Mouse (Mus musculus) heart, embryonic 10.5 days (tissue): ENCODE measurements around the gene Jarid2. TPM values are rescaled to one million over a fixed set of nuclear protein-coding genes. Genes with fewer than 3 reads are reported as not detected.

Source experiments
- DNase-seq: peaks from one replicate; pipeline ENCODE4 v3.0.0-alpha.2; 2017; ENCODE audit warnings: low spot score
- H3K27ac ChIP-seq: fragments of 300-500 bp; sonication (generic); 2 replicates; pipeline ENCODE4 v1.5.1; 2016; ENCODE audit warnings: mild to moderate bottlenecking
- H3K27me3 ChIP-seq: fragments of 300-500 bp; sonication (generic); 2 replicates; pipeline ENCODE4 v1.6.1; 2016; ENCODE audit warnings: mild to moderate bottlenecking; ENCODE audit not compliant: poor library complexity, insufficient read depth, severe bottlenecking
- H3K36me3 ChIP-seq: fragments of 300-500 bp; sonication (generic); 2 replicates; pipeline ENCODE4 v1.6.1; 2016; ENCODE audit warnings: mild to moderate bottlenecking, moderate library complexity
- H3K4me1 ChIP-seq: fragments of 300-500 bp; sonication (generic); 2 replicates; pipeline ENCODE4 v1.6.1; 2016; ENCODE audit warnings: mild to moderate bottlenecking
- H3K4me3 ChIP-seq: fragments of 300-500 bp; sonication (generic); 2 replicates; pipeline ENCODE4 v1.5.1; 2016; ENCODE audit warnings: mild to moderate bottlenecking, moderate library complexity
- H3K9me3 ChIP-seq: fragments of 300-500 bp; sonication (generic); 2 replicates; pipeline ENCODE4 v1.6.1; 2016; ENCODE audit warnings: mild to moderate bottlenecking, moderate library complexity
- WGBS: fragments of 180-500 bp; shearing (Covaris S2); methylation state at CpG from one replicate; pipeline ENCODE4 v1.1.7; 2016; 5-methylcytosine and 5-hydroxymethylcytosine counted together
- polyA plus RNA-seq: library from polyadenylated mRNA; unstranded; fragments of >200 nt; fragmentation: Nextera tagmentation; extraction: Ambion mirVana; gene quantifications from 2 replicates; pipeline ENCODE4 v1.2.1, GENCODE M21; 2016

Jarid2 gene
- polyA plus RNA-seq, 1 experiment from 2014 or later, result 39.8 TPM

- under 1% methylated on average over 13 of the region's 13 CpGs for WGBS
- H3K9me3 ChIP-seq, result no peaks in the 10 kb centered on the region
Observed at GRCm38 (mm10) chr13:44733036-44733372, 3.7 kb downstream of the Jarid2 start.

GRCm38 (mm10) chr13:44733373-44734111 is 4.3 kb downstream of the Jarid2 start:
- no peaks in the 10 kb centered on the region for H3K9me3 ChIP-seq
- under 1% methylated on average over 62 of the region's 71 CpGs for WGBS
- peaks cover 36% of the 10 kb centered on the region for H3K4me1 ChIP-seq

More at GRCm38 (mm10) chr13:44733036-44733372, 3.7 kb downstream of the Jarid2 start:
- H3K27me3 ChIP-seq, result no peaks in the 10 kb centered on the region
- peaks cover 36% of the 10 kb centered on the region for H3K4me1 ChIP-seq
- H3K36me3 ChIP-seq, result no peaks in the 10 kb centered on the region
- H3K4me3 ChIP-seq, result peak overlapping the region; percentile 82
- peak overlapping the region; percentile 99 for H3K27ac ChIP-seq
- no peak for DNase-seq

GRCm38 (mm10) chr13:44734441-44734840 is 5.2 kb downstream of the Jarid2 start:
- Histone ChIP-seq H3K4me3 (peak overlapping the region; percentile 82), H3K4me1 (peaks cover 32% of the 10 kb centered on the region), H3K36me3 (peaks cover 5% of the 10 kb centered on the region; the same call in 1 of the 2 replicates), H3K27me3 (no peaks in the 10 kb centered on the region), H3K27ac (peak overlapping the region; percentile 99; the same call in 1 of the 2 replicates), H3K9me3 (no peaks in the 10 kb centered on the region)
- WGBS, result 62% methylated on average over 5 of the region's 5 CpGs
- DNase-seq, result no peak

More at GRCm38 (mm10) chr13:44733373-44734111, 4.3 kb downstream of the Jarid2 start:
- Histone ChIP-seq H3K27me3 (no peaks in the 10 kb centered on the region), H3K4me3 (peak overlapping the region; percentile 82), H3K27ac (peak overlapping the region; percentile 99), H3K36me3 (no peaks in the 10 kb centered on the region)
- peak; percentile 95 for DNase-seq

- Histone ChIP-seq H3K4me3 (no peak overlapping the region), H3K4me1 (peaks cover 28% of the 10 kb centered on the region), H3K27ac (no peak overlapping the region), H3K9me3 (no peaks in the 10 kb centered on the region), H3K27me3 (no peaks in the 10 kb centered on the region), H3K36me3 (peaks cover 6% of the 10 kb centered on the region; the same call in 1 of the 2 replicates)
- DNase-seq, result no peak
- WGBS, result 15% methylated on average over 1 of the region's 1 CpGs
Observed at GRCm38 (mm10) chr13:44735088-44735690, 5.9 kb downstream of the Jarid2 start.

DNA sequence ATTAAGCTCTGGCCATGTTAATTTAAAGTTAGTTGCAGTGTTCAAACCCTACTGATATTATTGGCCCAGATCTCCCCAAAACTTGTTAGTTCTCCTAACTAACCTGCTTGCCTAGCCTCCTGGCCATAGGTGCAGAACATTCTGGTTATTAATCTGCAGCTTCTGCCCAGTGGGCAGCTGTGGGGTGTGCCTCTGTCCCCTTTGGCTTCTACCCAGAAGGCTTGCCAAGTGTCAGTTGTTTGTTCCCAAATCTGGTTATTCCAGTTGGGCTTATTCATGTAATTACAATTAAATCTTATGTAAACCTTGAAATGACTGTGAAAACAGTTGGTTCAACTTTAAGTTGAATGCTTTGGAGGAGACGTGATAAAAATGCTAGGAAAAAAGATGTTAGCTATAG is 8.0 kb downstream of the Jarid2 start:
- peaks cover 28% of the 10 kb centered on the region for H3K4me1 ChIP-seq

GRCm38 (mm10) chr13:44751780-44752179 is 22.5 kb downstream of the Jarid2 start:
- no peak for DNase-seq
- Histone ChIP-seq H3K27me3 (no peaks in the 10 kb centered on the region), H3K27ac (no peak overlapping the region), H3K9me3 (no peaks in the 10 kb centered on the region), H3K4me3 (no peak overlapping the region), H3K4me1 (peaks cover 35% of the 10 kb centered on the region), H3K36me3 (no peaks in the 10 kb centered on the region)
- 72% methylated on average over 3 of the region's 3 CpGs for WGBS

More for the DNA sequence above, 8.0 kb downstream of the Jarid2 start:
- DNase-seq, result no peak
- H3K36me3 ChIP-seq, result peaks cover 6% of the 10 kb centered on the region; the same call in 1 of the 2 replicates
- H3K27ac ChIP-seq, result no peak overlapping the region
- WGBS, result 76% methylated on average over 1 of the region's 1 CpGs
- H3K9me3 ChIP-seq, result no peaks in the 10 kb centered on the region
- H3K27me3 ChIP-seq, result no peaks in the 10 kb centered on the region
- H3K4me3 ChIP-seq, result no peak overlapping the region

GRCm38 (mm10) chr13:44753206-44753605 is 23.9 kb downstream of the Jarid2 start:
- Histone ChIP-seq H3K27me3 (no peaks in the 10 kb centered on the region), H3K4me3 (no peak overlapping the region), H3K27ac (no peak overlapping the region), H3K36me3 (no peaks in the 10 kb centered on the region), H3K9me3 (no peaks in the 10 kb centered on the region), H3K4me1 (peaks cover 22% of the 10 kb centered on the region)
- WGBS, result 90% methylated on average over 2 of the region's 2 CpGs
- no peak for DNase-seq

DNA sequence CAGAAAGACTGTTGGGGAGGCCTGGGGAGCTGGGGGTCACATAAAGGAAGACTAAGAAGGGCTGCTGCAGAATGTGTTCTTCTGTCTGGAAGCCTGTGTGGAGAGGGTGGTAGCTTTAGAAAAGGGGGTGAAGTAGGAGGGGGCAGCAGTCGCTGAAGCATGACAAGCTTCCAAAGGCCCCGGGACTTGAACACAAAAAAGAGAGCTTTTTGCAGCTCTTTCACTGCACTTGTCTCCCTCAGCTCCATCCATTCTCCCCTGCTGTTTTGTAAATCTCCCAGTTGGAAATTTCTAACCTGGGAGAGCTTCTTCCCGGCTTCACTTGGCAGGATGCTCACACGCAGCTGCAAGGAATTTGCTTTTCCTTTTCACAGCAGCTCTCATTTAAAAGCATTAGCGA is 26.2 kb downstream of the Jarid2 start:
- Histone ChIP-seq H3K4me1 (peaks cover 18% of the 10 kb centered on the region; the same call in 1 of the 2 replicates), H3K27ac (no peak overlapping the region), H3K27me3 (no peaks in the 10 kb centered on the region), H3K4me3 (no peak overlapping the region), H3K36me3 (no peaks in the 10 kb centered on the region), H3K9me3 (no peaks in the 10 kb centered on the region)
- DNase-seq, result no peak
- 25% methylated on average over 5 of the region's 5 CpGs for WGBS

GRCm38 (mm10) chr13:44758750-44759149 is 29.5 kb downstream of the Jarid2 start:
- Histone ChIP-seq H3K27ac (no peak overlapping the region), H3K4me1 (peaks cover 12% of the 10 kb centered on the region; the same call in 1 of the 2 replicates), H3K9me3 (no peaks in the 10 kb centered on the region), H3K27me3 (no peaks in the 10 kb centered on the region), H3K4me3 (no peak overlapping the region), H3K36me3 (no peaks in the 10 kb centered on the region)
- no peak for DNase-seq
- 71% methylated on average over 1 of the region's 1 CpGs for WGBS

GRCm38 (mm10) chr13:44760761-44761160 is 31.5 kb downstream of the Jarid2 start:
- H3K9me3 ChIP-seq, result no peaks in the 10 kb centered on the region
- 87% methylated on average over 1 of the region's 1 CpGs for WGBS
- no peak overlapping the region for H3K27ac ChIP-seq
- H3K27me3 ChIP-seq, result no peaks in the 10 kb centered on the region
- no peaks in the 10 kb centered on the region for H3K36me3 ChIP-seq
- no peak for DNase-seq
- no peak overlapping the region for H3K4me3 ChIP-seq
- peaks cover 4% of the 10 kb centered on the region; the same call in 1 of the 2 replicates for H3K4me1 ChIP-seq

DNA sequence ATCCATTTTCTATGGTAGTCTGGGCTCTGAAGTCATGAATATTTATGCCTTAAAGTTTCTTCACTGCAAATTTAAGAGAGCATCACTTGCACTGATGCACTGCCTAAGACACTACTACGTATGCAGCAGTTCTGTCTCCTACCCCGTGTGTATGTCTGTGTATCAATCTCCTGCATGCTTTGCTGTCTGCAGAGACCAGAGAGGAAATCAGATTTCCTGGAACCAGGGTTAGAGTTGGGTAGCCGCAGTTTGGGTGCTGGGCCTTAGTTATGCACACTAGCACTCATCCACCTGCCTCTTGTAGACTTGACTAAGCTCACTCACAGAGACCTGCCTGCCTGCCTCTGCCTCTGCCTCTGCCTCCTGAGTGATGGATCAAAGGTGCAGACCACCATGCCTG is 33.8 kb downstream of the Jarid2 start:
- WGBS, result 78% methylated on average over 3 of the region's 3 CpGs
- DNase-seq, result no peak
- no peak overlapping the region for H3K27ac ChIP-seq
- H3K9me3 ChIP-seq, result no peaks in the 10 kb centered on the region
- no peak overlapping the region for H3K4me3 ChIP-seq
- no peaks in the 10 kb centered on the region for H3K27me3 ChIP-seq
- H3K4me1 ChIP-seq, result peaks cover 4% of the 10 kb centered on the region; the same call in 1 of the 2 replicates
- H3K36me3 ChIP-seq, result no peaks in the 10 kb centered on the region

GRCm38 (mm10) chr13:44767751-44768150 is 38.5 kb downstream of the Jarid2 start:
- no peak for DNase-seq
- Histone ChIP-seq H3K36me3 (0 out of 2 replicates have a peak, but pooled peaks cover under 1% of the 10 kb centered on the region), H3K27ac (no peak overlapping the region), H3K4me1 (0 out of 2 replicates have a peak, but pooled peaks cover 3% of the 10 kb centered on the region), H3K27me3 (no peaks in the 10 kb centered on the region), H3K9me3 (no peaks in the 10 kb centered on the region), H3K4me3 (no peak overlapping the region)
- WGBS, result 89% methylated on average over 6 of the region's 6 CpGs
